Mouse (Mus musculus): Measurements from ENCODE around the gene Sema6d. TPM values are rescaled to one million over a fixed set of nuclear protein-coding genes. Genes with fewer than 3 reads are reported as not detected.

Sema6d gene
- polyA plus RNA-seq, 1 experiment: 0.02 TPM

- Histone ChIP-seq H3K27me3 (ENCODE audit: control insufficient read depth) (no peaks in the 10 kb centered on the region), H3K4me1 (ENCODE audit: control insufficient read depth) (no peaks in the 10 kb centered on the region), H3K9me3 (ENCODE audit: control insufficient read depth, low read length) (no peaks in the 10 kb centered on the region), H3K36me3 (ENCODE audit: control insufficient read depth) (no peaks in the 10 kb centered on the region), H3K4me3 (replicated peaks) (no peak overlapping the region)
- TF ChIP-seq TAL1 (IDR thresholded peaks at IDR 0.05; ENCODE audit: low read length): no peak
- TF ChIP-seq GATA1 (IDR thresholded peaks at IDR 0.05; ENCODE audit: low read length): no peak
These were observed 307.5 kb downstream of the Sema6d start for GRCm38 (mm10) chr2:124397304-124397703.

GRCm38 (mm10) chr2:124399611-124400010, 309.8 kb downstream of the Sema6d start:
- H3K27me3 ChIP-seq (ENCODE audit: control insufficient read depth): no peaks in the 10 kb centered on the region
- H3K9me3 ChIP-seq (ENCODE audit: control insufficient read depth, low read length): peaks cover 6% of the 10 kb centered on the region
- no peak for TF ChIP-seq TAL1 (IDR thresholded peaks at IDR 0.05; ENCODE audit: low read length)
- no peak for TF ChIP-seq GATA1 (IDR thresholded peaks at IDR 0.05; ENCODE audit: low read length)
- no peaks in the 10 kb centered on the region for H3K36me3 ChIP-seq (ENCODE audit: control insufficient read depth)
- no peak overlapping the region for H3K4me3 ChIP-seq (replicated peaks)
- no peaks in the 10 kb centered on the region for H3K4me1 ChIP-seq (ENCODE audit: control insufficient read depth)

- peaks cover 6% of the 10 kb centered on the region for H3K9me3 ChIP-seq (ENCODE audit: control insufficient read depth, low read length)
- H3K4me1 ChIP-seq (ENCODE audit: control insufficient read depth): no peaks in the 10 kb centered on the region
- H3K4me3 ChIP-seq (replicated peaks): no peak overlapping the region
- no peaks in the 10 kb centered on the region for H3K36me3 ChIP-seq (ENCODE audit: control insufficient read depth)
- TF ChIP-seq TAL1 (IDR thresholded peaks at IDR 0.05; ENCODE audit: low read length) (no peak), GATA1 (IDR thresholded peaks at IDR 0.05; ENCODE audit: low read length) (no peak)
- H3K27me3 ChIP-seq (ENCODE audit: control insufficient read depth): no peaks in the 10 kb centered on the region
These were observed 312.1 kb downstream of the Sema6d start for GRCm38 (mm10) chr2:124401727-124402380.

GRCm38 (mm10) chr2:124403571-124403970, 313.8 kb downstream of the Sema6d start:
- Histone ChIP-seq H3K4me1 (ENCODE audit: control insufficient read depth) (no peaks in the 10 kb centered on the region), H3K27me3 (ENCODE audit: control insufficient read depth) (no peaks in the 10 kb centered on the region), H3K4me3 (replicated peaks) (no peak overlapping the region), H3K9me3 (ENCODE audit: control insufficient read depth, low read length) (peaks cover 8% of the 10 kb centered on the region), H3K36me3 (ENCODE audit: control insufficient read depth) (no peaks in the 10 kb centered on the region)
- TF ChIP-seq TAL1 (IDR thresholded peaks at IDR 0.05; ENCODE audit: low read length): no peak
- no peak for TF ChIP-seq GATA1 (IDR thresholded peaks at IDR 0.05; ENCODE audit: low read length)

- Histone ChIP-seq H3K27me3 (ENCODE audit: control insufficient read depth) (no peaks in the 10 kb centered on the region), H3K4me1 (ENCODE audit: control insufficient read depth) (no peaks in the 10 kb centered on the region), H3K36me3 (ENCODE audit: control insufficient read depth) (no peaks in the 10 kb centered on the region), H3K4me3 (replicated peaks) (no peak overlapping the region), H3K9me3 (ENCODE audit: control insufficient read depth, low read length) (peaks cover 8% of the 10 kb centered on the region)
- TF ChIP-seq GATA1 (IDR thresholded peaks at IDR 0.05; ENCODE audit: low read length) (no peak), TAL1 (IDR thresholded peaks at IDR 0.05; ENCODE audit: low read length) (no peak)
These were observed 314.2 kb downstream of the Sema6d start for GRCm38 (mm10) chr2:124403981-124404380.

GRCm38 (mm10) chr2:124404631-124405562, 315.1 kb downstream of the Sema6d start:
- H3K4me3 ChIP-seq (replicated peaks): no peak overlapping the region
- H3K36me3 ChIP-seq (ENCODE audit: control insufficient read depth): no peaks in the 10 kb centered on the region
- no peak for TF ChIP-seq TAL1 (IDR thresholded peaks at IDR 0.05; ENCODE audit: low read length)
- no peak for TF ChIP-seq GATA1 (IDR thresholded peaks at IDR 0.05; ENCODE audit: low read length)
- peaks cover 8% of the 10 kb centered on the region for H3K9me3 ChIP-seq (ENCODE audit: control insufficient read depth, low read length)
- H3K4me1 ChIP-seq (ENCODE audit: control insufficient read depth): no peaks in the 10 kb centered on the region
- H3K27me3 ChIP-seq (ENCODE audit: control insufficient read depth): no peaks in the 10 kb centered on the region

GRCm38 (mm10) chr2:124408956-124409355, 319.2 kb downstream of the Sema6d start:
- no peak for TF ChIP-seq TAL1 (IDR thresholded peaks at IDR 0.05; ENCODE audit: low read length)
- TF ChIP-seq GATA1 (IDR thresholded peaks at IDR 0.05; ENCODE audit: low read length): no peak
- Histone ChIP-seq H3K27me3 (ENCODE audit: control insufficient read depth) (no peaks in the 10 kb centered on the region), H3K36me3 (ENCODE audit: control insufficient read depth) (no peaks in the 10 kb centered on the region), H3K9me3 (ENCODE audit: control insufficient read depth, low read length) (0 out of 2 replicates have a peak, but pooled peaks cover 2% of the 10 kb centered on the region), H3K4me1 (ENCODE audit: control insufficient read depth) (no peaks in the 10 kb centered on the region), H3K4me3 (replicated peaks) (no peak overlapping the region)

- Histone ChIP-seq H3K27me3 (ENCODE audit: control insufficient read depth) (no peaks in the 10 kb centered on the region), H3K4me1 (ENCODE audit: control insufficient read depth) (no peaks in the 10 kb centered on the region), H3K9me3 (ENCODE audit: control insufficient read depth, low read length) (no peaks in the 10 kb centered on the region), H3K36me3 (ENCODE audit: control insufficient read depth) (no peaks in the 10 kb centered on the region), H3K4me3 (replicated peaks) (no peak overlapping the region)
- TF ChIP-seq GATA1 (IDR thresholded peaks at IDR 0.05; ENCODE audit: low read length): no peak
- TF ChIP-seq TAL1 (IDR thresholded peaks at IDR 0.05; ENCODE audit: low read length): no peak
These were observed 327.0 kb downstream of the Sema6d start for GRCm38 (mm10) chr2:124416730-124417129.

- H3K27me3 ChIP-seq (ENCODE audit: control insufficient read depth): no peaks in the 10 kb centered on the region
- no peak for TF ChIP-seq TAL1 (IDR thresholded peaks at IDR 0.05; ENCODE audit: low read length)
- TF ChIP-seq GATA1 (IDR thresholded peaks at IDR 0.05; ENCODE audit: low read length): no peak
- H3K9me3 ChIP-seq (ENCODE audit: control insufficient read depth, low read length): no peaks in the 10 kb centered on the region
- no peaks in the 10 kb centered on the region for H3K36me3 ChIP-seq (ENCODE audit: control insufficient read depth)
- no peak overlapping the region for H3K4me3 ChIP-seq (replicated peaks)
- H3K4me1 ChIP-seq (ENCODE audit: control insufficient read depth): no peaks in the 10 kb centered on the region
These were observed 328.6 kb downstream of the Sema6d start for GRCm38 (mm10) chr2:124418319-124418718.

Measured in erythroblast, embryonic 14.5 days (primary cell).